Mouse (Mus musculus): ENCODE results near the gene Cyb5r1. TPM values are rescaled to one million over a fixed set of nuclear protein-coding genes. Genes with fewer than 3 reads are reported as not detected.

Gene Cyb5r1
- polyA plus RNA-seq, 1 experiment = 56.8 TPM

GRCm38 (mm10) chr1:134460294-134461284 is 55.2 kb downstream of the Cyb5r1 start:
- peaks cover 3% of the 10 kb centered on the region; the same call in 1 of the 2 replicates for H3K36me3 ChIP-seq (ENCODE audit: control insufficient read depth, insufficient read depth, low read length)
- WGBS = 93% methylated on average over 1 of the region's 1 CpGs
- no peak for TF ChIP-seq CTCF (conservative IDR thresholded peaks at IDR 0.05; ENCODE audit: insufficient read depth, insufficient read length, low read depth, low read length)

More at GRCm38 (mm10) chr1:134460294-134461284, 55.2 kb downstream of the Cyb5r1 start:
- Histone ChIP-seq H3K27ac (ENCODE audit: insufficient read depth, low read depth, low read length) (no peak overlapping the region), H3K27me3 (replicated peaks; ENCODE audit: control insufficient read depth, insufficient read depth, low read length) (no peaks in the 10 kb centered on the region), H3K4me3 (ENCODE audit: insufficient read depth, low read depth, low read length) (no peak overlapping the region), H3K4me1 (ENCODE audit: control insufficient read depth, insufficient read depth, low read length) (peaks cover 3% of the 10 kb centered on the region; the same call in 1 of the 2 replicates)
- DNase-seq = no peak

Other genes with a start within 250 kb of the Cyb5r1 start
- 0.56 TPM in 2 replicates for gene Chil1, start 223.4 kb upstream of the Cyb5r1 start, polyA plus RNA-seq (2012; rRNA removed)
- gene Mybph, start 212.1 kb upstream of the Cyb5r1 start, polyA plus RNA-seq (2012; rRNA removed) = 0.12 and 0.89 TPM in 2 replicates
- 13.5 and 16.6 TPM in 2 replicates for gene Adora1, start 170.1 kb upstream of the Cyb5r1 start, polyA plus RNA-seq (2012; rRNA removed)
- gene Myog, start 115.6 kb upstream of the Cyb5r1 start, polyA plus RNA-seq (2012; rRNA removed) = 0.09 TPM in 1 of 2 replicates, not detected in the other
- gene Ppfia4, start 72.6 kb upstream of the Cyb5r1 start, polyA plus RNA-seq (2012; rRNA removed) = 3.6 and 4.2 TPM in 2 replicates
- gene Tmem183a, start 43.6 kb upstream of the Cyb5r1 start, polyA plus RNA-seq (2012; rRNA removed) = 84.0 and 100 TPM in 2 replicates
- gene 4933406M09Rik, start 19.6 kb upstream of the Cyb5r1 start, polyA plus RNA-seq (2012; rRNA removed) = 0.06 TPM in 1 of 2 replicates, not detected in the other
- 113 and 119 TPM in 2 replicates for gene Adipor1, start 9.8 kb downstream of the Cyb5r1 start, polyA plus RNA-seq (2012; rRNA removed)
- gene Klhl12, start 50.0 kb downstream of the Cyb5r1 start, polyA plus RNA-seq (2012; rRNA removed) = 8.1 and 9.6 TPM in 2 replicates
- gene Rabif, start 89.1 kb downstream of the Cyb5r1 start, polyA plus RNA-seq (2012; rRNA removed) = 16.1 and 17.9 TPM in 2 replicates
- 0.11 TPM in 1 of 2 replicates, not detected in the other for gene Mgat4e, start 144.1 kb downstream of the Cyb5r1 start, polyA plus RNA-seq (2012; rRNA removed)
- gene Kdm5b, start 154.6 kb downstream of the Cyb5r1 start, polyA plus RNA-seq (2012; rRNA removed) = 6.1 and 6.2 TPM in 2 replicates
- 0.10 and 1.1 TPM in 2 replicates for gene Syt2, start 241.1 kb downstream of the Cyb5r1 start, polyA plus RNA-seq (2012; rRNA removed)